Mouse (Mus musculus) embryo, embryonic 9.5 days (tissue): ENCODE data around the gene Rab8a.

Experiments used
- DNase-seq: peaks from one replicate; pipeline ENCODE4 v3.0.0-alpha.2; 2017; ENCODE audit errors: extremely low spot score

Gene Rab8a

DNA sequence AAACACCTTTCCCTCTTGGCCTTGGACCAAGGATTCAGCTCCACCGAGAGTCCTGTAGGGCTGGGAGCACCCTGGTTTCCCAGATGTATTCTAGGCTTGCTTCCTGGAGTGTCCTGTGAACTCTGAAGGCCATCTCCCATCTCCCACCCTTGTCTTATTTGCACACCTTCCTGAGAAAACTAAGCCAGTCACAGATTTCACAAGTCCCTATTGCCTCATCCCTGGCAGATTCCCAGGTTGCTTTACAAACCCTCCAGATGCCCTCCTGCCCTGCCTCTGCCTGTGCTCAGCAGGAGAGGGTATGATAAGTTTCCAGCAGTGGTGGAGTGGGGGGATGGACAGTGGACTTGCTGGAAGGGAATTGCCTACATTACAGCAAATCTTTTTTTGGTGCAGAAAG lies 14.9 kb upstream of the Rab8a start:
- DNase-seq: no peak

DNA sequence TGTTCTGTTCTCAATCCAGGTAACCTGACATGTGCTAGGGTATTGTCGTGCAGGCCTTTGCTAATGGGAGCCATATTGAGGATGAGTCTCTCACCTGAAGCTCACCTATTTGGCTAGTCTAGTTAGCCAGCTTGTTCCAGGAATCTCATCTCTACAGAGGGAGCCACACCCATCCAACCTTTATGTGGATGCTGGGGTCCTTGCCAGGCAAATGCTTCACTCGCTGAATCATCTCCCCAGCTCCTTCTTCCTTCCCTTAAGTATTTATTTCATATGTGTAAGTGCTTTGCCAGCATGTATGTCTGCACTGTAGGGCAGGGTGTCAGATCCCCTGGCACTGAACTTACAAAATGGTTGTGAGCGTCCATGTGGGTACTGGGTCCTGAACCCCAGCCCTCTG lies 14.4 kb upstream of the Rab8a start:
- DNase-seq: no peak

DNA sequence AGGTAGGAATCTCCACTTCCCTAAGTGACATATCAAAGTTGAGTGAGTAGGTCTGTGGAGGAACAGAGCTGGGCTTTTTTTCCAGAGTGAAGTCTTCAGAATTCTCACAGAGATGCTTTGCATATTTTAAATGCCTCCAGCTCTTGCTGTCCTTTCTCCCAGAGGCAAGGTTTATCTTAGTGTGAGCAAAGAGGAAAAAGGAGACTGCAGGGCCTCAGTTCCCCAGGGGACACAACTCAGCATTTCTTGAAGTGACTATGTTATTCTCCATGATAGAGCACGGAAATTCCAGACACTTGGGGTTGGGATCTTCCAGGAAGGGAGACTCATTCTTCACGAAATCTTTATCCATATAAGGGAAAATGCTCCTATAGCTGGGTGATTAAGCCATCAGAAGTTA lies 13.7 kb upstream of the Rab8a start:
- no peak for DNase-seq

DNA sequence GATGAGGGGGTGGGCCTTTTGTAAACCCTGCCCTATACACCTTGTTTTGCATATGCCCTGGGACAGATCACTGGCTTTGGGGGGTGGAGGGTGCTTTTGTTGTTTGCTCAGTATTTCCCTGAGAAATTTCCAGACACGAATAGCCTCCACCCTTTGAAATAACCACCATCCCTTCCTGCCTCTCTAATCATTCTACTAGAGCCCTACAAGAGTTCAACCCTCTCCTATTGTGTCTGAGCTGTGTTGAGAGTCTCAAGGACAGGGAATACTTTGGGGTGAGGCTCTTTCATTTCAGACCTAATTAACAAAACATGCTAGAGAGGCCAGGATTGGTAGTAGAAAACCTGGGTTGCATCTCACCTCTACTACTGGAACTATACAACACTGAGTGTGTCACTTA lies 11.9 kb upstream of the Rab8a start:
- no peak for DNase-seq

DNA sequence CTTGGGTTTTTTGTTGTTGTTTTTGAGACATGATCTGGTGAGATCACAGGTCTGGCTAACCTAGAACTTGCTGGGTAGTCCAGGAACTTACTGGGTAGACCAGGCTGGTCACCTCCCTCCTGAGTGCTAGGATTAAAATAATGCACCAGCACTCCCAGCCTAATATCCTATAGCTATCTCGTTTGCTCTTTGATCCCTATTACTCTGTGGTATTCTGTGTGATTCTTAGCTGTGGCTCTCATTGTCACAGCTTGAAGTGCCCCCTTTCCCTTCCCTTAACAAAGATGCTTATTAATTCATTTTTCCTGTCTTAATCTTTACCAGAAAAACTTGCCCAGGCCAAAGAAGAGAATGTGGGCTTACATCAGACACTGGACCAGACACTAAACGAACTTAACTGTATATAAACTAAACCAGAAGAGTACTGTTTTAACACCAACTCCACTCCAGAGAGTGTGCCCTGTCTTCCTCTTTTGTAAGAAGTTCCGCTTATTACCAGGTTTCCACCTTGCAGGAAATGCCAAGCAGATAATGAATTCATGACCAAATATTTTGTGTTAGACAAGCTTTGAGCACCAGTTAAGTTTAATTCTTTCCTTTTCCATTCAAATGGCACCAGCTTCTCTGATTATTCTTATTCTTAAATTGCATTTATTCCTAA lies 9.5 kb upstream of the Rab8a start:
- no peak for DNase-seq

DNA sequence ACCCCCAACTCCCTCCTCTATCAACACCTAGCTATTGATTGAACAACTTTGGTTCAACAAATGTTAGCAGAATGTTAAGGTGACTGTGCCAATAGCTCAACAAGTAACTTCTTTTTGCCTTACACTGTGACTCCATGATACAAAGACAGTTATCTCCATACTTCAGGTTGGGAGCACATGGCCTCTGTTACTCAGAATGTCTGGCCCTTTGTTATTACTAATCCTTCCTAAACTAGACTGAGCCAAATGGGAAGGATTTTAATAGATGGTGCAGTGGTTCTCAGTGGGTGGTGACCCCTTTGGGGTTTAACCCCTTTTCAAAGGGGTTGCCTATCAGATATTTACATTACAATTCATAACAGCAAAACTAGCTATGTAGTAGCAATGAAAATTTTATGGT lies 7.6 kb upstream of the Rab8a start:
- no peak for DNase-seq

DNA sequence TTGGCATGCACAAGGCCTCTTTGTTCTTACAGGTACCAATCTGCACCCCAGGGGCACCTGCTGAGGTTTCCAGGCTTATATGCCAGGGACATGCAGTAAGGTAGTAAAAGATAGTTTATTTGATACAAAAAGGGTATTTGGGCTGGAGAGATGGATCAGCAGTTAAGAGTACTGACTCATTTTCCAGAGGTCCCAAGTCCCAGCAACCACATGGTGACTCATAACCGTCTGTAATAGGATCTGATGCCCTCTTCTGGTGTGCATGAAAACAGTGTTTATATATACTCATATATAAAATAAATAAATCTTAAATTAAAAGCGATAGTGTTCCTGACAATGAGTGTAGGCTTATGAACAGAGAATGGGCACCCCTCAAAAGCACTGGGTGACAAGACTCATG lies 2.9 kb upstream of the Rab8a start:
- DNase-seq: no peak

DNA sequence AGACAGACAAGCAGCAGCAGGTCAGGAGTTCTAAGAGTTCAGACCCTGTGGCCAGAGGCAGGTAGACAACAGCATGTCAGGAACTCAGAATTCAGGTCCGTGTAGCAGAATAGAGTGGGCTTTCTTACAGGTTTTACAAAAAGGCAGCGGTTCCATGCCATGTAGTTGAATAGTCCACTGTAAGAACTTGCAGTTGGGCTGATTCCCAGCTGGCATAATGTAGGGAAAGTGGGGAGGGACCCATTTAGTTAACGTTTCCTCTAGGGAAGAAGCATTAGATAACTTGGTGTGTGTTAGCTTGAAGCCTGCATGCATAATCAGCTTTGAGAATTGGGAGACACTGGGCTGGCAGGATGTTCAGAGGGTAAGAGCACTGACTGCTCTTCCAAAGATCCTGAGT lies 2.3 kb upstream of the Rab8a start:
- DNase-seq: no peak

DNA sequence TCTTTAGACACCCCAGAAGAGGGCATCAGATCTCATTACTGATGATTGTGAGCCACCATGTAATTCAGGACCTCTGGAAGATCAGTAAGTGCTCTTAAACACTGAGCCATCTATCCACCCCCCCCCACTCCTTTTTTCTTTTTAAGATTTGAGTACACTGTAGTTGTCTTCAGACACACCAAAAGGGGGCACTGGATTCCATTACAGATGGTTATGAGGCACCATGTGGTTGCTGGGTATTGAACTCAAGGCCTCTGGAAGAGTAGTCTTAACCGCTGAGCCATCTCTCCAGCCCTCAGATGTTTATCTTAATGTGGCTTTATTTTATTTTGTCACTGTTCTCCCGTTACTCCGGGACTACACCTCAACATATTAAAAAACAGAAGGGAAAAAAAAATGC lies 993 bp upstream of the Rab8a start:
- no peak for DNase-seq

DNA sequence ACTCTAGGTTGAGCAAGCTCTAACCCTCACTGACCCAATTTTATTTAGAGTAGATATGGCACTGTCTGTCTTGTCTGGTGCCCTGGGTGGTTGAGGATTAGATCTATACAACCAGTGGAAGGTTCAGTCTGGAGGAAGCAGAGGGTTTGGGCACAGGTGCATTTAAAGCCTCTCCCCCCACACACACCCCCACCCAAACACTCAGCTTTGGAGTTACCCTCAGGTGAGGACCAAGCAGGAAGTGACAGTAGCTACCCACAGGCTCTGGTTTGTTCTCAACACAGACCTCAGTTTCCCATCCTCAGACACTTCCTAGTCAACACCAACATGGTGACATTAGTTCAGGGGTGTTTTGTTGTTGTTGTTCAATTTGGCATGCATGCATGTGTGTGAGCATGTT lies 1.8 kb downstream of the Rab8a start:
- DNase-seq: no peak

DNA sequence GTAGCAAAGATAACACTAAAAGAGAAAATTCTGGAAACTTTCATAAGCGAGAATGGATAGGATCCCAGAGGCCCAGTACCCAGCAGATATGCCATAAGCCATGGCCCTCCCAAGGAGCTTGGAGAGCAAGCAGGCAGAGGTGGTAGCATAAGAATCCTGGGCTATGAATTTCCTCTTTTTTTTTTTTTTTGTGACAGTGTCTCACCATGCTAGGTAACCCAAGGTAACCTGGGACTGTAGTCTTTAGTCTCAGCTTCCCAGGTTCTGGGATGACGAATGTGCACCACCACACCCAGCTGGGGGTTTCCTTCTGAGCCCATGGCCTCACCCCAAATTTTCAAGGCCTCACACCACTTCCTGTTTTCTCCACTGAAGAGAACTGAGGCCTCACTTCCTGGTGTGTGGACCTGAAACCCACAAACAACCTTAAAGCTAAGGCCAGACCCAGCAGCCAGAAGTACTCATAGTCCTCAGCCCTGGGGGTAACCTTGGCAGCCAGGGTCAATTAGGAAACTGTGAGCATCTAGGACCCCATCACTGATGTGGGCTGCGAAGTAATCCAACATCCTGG lies 8.2 kb downstream of the Rab8a start:
- DNase-seq: no peak

DNA sequence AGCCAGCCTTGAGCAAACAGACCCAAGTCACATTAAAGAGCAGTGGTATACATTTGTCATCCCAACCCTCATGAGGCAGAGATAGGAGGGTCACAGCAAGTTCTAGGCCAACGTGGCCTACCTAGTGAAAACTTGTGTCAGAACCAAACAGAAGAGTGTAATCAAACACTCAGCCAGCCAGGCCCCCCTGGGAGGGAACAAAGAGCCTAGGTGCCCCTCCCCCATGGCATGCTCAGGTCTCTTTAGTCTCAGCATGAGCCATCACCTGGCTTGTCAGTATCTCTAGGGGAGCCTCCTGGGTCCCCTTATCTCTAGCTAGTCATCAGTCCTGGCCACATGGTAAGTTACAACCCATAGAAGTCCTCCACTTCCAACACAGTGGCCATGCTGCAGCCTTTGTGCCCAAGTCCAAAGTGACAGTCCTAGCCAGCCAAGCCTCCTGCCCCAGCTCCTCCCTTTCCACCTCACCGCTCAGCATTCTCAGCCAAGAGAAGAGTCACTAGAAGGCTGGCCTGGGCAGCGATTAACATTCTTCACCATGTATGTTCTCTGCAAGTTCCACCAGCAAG lies 8.8 kb downstream of the Rab8a start:
- DNase-seq: no peak

DNA sequence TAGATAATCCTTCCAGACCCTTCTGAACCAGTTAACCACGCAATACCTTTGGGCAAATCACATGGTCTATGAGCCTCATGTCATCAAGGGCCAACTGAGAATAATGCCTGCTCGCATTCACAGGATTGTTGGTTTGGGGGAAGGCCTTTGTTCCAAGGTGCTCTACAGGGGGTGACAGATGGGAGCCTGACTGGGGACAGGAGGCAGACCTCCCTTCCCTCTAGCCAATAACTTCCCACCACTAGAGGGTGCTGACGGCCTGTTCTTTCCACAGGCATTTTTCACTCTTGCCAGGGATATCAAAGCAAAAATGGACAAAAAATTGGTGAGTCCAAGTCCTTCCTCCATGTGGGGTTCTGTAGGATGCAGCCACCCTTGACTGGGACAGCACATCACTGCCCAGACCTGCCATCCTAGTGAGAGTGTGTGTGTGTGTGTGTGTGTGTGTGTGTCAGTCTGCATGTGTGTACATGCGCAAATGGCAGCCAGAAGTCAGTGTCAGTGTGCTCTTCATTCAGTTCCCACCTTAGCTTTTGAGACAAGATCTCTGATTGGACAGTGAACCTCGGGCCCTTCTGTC lies 16.4 kb downstream of the Rab8a start:
- DNase-seq: peak; percentile 67

DNA sequence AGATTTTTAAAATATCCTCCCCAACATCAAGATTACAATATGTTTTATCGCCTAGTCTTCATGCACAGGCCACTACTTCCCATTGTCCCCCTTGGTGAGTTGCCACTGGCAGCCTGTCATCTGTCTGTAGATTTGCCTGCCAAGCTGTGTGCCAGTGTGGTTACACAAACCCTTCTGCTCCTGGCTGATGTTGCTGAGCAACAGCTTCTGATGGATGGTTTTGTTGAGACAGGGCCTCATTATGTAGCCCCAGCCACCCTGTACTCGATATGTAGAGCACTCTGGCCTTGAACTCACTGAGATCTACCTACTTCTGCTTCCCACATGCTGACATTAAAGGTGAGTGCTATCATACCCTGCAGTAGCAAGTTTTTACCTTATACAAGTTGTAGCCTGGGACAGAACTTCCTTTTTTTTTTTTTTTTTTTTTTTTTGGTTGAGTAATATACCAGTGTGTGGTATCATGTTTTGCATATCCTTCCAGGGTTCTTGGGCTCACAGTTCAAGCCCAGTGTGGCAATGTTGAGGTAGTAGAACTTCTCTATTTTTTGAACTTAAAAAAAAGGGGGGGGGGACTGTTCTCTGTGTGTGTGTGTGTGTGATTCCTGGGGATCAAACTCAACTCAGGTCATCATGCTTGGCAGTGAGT lies 22.7 kb downstream of the Rab8a start:
- no peak for DNase-seq

DNA sequence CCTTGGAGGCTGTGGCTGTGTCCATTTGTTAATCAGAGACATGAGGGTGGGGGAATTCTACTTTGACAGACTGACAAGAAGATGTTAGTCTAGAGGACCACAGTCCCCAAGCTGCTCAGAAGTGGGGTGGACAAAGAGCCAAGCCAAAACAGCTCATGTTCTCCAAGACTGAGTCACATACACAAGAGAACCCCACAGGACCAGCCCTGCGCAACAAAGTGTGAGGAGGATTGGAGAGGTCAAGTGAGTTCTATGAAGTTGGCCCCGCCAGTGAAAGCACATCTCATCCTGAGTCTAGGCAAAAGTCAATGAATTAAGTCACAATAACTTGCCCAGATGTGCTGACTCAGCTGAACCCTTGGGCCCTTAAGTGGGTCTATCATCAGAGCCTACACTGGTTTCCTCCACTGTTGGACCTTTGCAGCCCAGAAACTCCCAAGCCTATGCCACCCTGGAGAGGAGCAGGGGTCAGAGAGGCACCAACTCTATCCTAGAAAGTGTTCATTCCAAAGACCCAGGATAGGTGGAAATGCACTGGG lies 26.9 kb downstream of the Rab8a start:
- DNase-seq: no peak

DNA sequence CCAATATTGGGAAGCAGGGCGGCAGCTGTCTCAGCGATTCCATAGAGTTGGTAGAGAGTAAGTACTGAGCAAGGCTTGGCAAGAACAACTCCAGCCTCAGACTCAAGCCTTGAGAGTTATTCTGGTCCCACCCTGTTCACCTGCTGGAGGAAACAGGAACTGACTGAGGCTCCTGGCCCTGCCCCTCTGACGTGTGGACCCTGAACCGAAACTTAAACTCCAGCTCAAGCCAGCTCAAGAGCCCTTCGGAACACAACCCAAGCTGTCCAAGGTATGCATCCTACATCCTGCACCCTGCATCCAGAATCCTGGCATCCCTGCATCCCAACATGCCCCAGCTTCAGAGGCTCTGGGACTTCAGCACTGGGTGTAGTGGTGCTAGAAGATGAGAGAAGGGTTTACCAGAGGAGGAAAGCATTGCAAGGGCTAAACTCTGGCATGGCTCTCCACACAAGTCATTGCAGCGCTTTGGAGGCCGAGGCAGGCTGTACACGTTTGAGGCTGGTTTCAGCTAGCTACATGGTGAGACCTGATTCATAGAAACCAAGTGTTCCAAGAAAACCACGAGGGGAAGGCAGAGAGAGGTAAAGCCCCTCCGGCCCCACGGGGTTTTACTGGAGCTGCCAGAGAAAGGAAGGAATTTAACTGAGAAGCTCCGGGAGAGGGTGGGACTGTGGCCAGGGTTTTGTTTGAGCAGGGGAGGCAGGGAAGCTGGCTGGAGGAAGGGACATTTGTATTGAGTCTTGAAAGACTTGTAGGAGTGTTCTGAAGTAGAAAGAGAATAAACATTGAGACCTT lies 28.6 kb downstream of the Rab8a start, which contains the start of gene Hsh2d:
Gene Hsh2d (plus strand): TSS at position 222 of the 798 bp plus-strand sequence.
- DNase-seq: no peak

DNA sequence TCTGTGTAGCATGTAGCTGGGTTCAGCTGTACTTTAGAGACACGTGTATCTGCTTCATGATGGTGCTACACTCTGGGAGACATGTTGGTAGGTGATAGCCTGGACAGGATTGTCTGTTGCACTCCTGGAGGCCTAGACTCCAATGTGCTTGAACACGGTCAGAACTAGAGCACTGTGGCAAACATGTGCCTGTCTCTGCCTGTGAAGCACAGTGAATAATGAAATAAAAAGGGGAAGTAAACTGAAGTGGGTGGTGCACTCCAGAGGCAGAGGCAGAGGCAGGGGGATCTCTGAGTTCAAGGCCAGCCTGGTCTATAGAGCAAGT lies 29.2 kb downstream of the Rab8a start:
- no peak for DNase-seq

DNA sequence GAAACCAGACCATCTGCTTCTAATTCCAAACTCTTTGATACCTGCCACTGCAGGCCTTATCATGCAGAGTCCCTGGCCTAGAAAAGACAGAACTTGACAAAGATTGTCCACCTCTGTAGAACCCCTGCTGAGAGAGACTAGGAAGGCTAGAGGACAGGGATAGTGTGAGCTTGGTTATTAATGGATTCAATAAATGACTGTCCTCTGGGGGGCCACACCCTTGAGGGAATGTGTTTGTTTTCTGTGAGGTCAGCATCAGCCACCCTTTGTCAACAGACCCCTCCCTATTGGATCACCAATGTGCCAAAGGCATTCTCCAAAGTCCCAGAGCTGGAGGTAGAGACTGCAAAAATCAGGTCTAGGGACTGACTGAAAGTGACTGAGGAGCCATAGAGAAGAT lies 31.1 kb downstream of the Rab8a start:
- DNase-seq: no peak

DNA sequence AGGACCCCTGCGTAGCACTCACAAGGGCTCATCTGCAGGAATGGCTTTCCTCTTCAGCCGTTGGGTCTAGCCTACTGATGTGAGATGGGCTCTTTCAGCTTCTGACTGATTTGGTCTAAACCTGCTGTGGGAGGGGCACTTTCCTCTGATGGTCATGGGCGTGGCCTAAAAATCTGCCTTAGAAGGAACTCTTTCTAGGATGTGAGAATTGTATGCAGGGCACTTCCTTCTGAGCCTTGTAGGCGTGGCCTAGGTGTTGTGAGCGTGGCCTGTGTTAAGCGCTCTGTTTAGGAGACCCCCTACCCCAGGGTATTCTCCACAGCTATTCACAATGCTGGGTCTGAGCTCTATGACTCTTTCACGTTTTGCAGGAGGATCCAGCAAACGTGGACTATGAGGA lies 37.0 kb downstream of the Rab8a start:
- no peak for DNase-seq

DNA sequence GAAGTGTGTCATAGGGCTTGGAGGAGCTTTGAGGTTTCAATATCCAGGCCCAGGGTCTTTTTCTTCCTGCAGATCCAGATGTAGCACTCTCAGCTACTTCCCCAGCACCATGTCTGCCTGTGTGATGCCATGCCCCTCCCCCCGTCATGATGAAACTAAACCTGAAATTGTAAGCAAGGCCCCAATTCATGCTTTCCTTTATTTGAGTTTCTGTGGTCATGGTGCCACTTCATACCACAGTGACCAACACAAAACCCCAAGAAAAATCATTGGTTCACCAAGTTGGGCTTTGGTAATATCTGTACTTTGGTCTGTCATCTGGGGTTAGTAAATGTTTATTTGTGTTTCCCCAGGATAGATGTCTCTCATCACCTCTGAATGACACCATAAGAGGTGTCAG lies 47.6 kb downstream of the Rab8a start:
- DNase-seq: no peak

DNA sequence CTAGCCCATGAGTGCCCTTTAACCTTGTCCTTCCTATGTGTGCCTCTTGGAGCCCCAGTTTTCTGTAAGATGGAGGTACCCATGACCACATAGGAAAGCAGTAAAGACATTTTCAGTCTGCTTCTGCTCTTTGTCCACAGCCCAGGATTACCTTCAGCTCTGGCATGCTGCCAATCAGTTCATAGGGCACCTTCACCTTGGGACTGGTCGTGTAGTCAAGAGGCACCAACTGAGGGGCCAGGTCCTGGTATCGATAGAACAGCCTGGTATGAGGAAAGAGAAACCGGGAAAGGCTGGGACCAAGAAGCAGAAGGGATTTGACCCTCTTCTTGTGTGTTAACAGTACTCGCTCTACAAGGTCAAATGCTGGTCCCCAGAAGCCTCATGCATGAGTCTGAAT lies 49.2 kb downstream of the Rab8a start:
- no peak for DNase-seq

DNA sequence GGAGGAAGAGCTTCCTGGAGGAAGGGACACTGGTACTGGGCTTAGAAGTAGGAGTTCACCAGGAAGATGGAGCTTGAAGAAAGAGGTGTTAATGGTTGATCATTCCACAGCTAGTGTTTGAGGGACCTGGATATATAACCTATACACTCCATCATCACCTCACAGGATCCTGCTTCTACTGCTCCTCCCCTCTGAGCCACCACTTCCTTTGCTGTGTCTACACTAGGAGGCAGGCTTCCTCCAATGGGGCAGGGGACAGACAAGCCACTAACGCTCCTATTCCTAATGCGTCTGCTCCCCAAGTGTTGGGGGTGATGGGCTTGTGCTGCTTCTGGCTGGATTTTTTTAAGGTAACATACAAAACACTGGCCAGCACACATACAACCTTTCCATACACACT lies 49.7 kb downstream of the Rab8a start:
- DNase-seq: no peak
